In the genomic region with DNA sequence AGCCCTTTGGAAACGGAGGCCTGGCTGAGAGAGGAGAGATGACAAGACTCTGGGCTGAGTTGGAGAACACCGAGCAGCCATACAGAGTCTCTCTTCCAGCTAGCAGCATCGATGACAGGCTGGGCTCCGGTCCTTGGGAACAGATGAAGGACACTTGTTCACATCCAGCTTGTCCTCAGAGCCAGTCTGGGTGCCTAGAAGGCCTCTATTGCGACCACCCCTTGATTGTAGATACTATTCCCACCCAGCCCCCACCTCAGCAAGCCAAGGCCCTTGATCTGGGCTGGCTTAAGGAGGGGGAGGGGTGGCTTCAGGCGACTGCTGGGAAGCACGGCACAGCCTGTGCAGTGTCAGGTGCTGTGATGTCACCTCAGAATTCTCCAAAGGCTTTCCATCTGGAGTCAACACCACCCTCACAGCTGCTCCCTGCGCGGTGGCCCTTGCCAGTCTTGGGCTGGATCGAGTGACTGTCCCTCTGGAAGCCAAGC, we compare ENCODE assay signal across 9 mouse cellular contexts. TPM values are rescaled to one million over a fixed set of nuclear protein-coding genes. Genes with fewer than 3 reads are reported as not detected.
DNase-seq lines count a peak whose midpoint lies in the region; ATAC-seq and TF ChIP-seq lines count a peak whose summit lies in the region.
"Had no signal": no experiment of that assay in that cellular context is flagged by ENCODE, and none has a peak within 500 bp of the region (broad histone marks: within the 10 kb centered on the region; RNA-seq: fewer than 3 reads in every experiment).

No protein-coding gene starts in this region.

- peaks cover 83% of the 10 kb centered on the region for H3K4me1 ChIP-seq in megakaryocyte, embryonic 14.5 days

- no peak for TF ChIP-seq POLR2A in myocyte (IDR thresholded peaks at IDR 0.05; ENCODE audit: insufficient read length, low read depth)

- H3K79me2 ChIP-seq in myocyte (ENCODE audit: control insufficient read depth, insufficient read depth) = no peaks in the 10 kb centered on the region

- no peaks in the 10 kb centered on the region for H3K9me3 ChIP-seq in megakaryocyte, embryonic 14.5 days

- intact Hi-C loops in gastrocnemius, adult 2 months (cut with DNase I) = loop anchor here (5.0 kb wide), 1 partner anchor 37 kb away; no protein-coding TSS in a partner anchor
- intact Hi-C loops in heart, postnatal 14 days (cut with DNase I) = no loop called here

- peaks cover 75% of the 10 kb centered on the region for H3K36me3 ChIP-seq in megakaryocyte, embryonic 14.5 days (replicated peaks; ENCODE audit: low read length)
- no peaks in the 10 kb centered on the region for H3K36me3 ChIP-seq in myocyte (ENCODE audit: control insufficient read depth, insufficient read depth)

- H3K4me2 ChIP-seq in myocyte (ENCODE audit: low read depth) = peak overlapping the region; percentile 10

- H3K27ac ChIP-seq in gastrocnemius, adult 2 months = peak overlapping the region; percentile 95

- peak overlapping the region; percentile 80 for H3K4me3 ChIP-seq in megakaryocyte, embryonic 14.5 days (replicated peaks)
- peak overlapping the region; percentile 13; the same call in 1 of the 2 replicates for H3K4me3 ChIP-seq in gastrocnemius, adult 2 months
- no peak overlapping the region for H3K4me3 ChIP-seq in myocyte

- TF ChIP-seq CTCF in gastrocnemius, adult 2 months (IDR thresholded peaks at IDR 0.05) = no peak

- H3ac ChIP-seq in myocyte (ENCODE audit: control insufficient read depth, insufficient read length) = no peak overlapping the region

- ATAC-seq in megakaryocyte, adult 5-6 weeks (ENCODE audit: poor library complexity, severe bottlenecking) = no peak

- peak; percentile 85 for DNase-seq in gastrocnemius, adult 2 months
- peak; percentile 48 to 60 for DNase-seq in heart, postnatal 14 days
- DNase-seq in embryo, embryonic 9.5 days (ENCODE audit: extremely low spot score) = no peak
- DNase-seq in right cerebral cortex, postnatal 36 days (ENCODE audit: low spot score in 2 of 2) = no peak

- H3K27me3 ChIP-seq in megakaryocyte, embryonic 14.5 days (replicated peaks) = no peaks in the 10 kb centered on the region
- H3K27me3 ChIP-seq in myocyte (ENCODE audit: control insufficient read depth, insufficient read depth, insufficient read length) = no peaks in the 10 kb centered on the region

TF ChIP-seq in myocyte, 11 proteins besides CTCF, POLR2A, EP300 and RAD21:
- TF ChIP-seq CEBPB (IDR thresholded peaks at IDR 0.05; ENCODE audit: insufficient read depth, poor library complexity, severe bottlenecking) (no peak), TCF12 (IDR thresholded peaks at IDR 0.05; ENCODE audit: insufficient read depth, poor library complexity, severe bottlenecking) (no peak), MYOG (IDR thresholded peaks at IDR 0.05; ENCODE audit: control insufficient read depth in 1 of 3, insufficient read depth in 1 of 3, insufficient read length in 2 of 3, low read depth in 2 of 3) (peak; percentile 44 to 89 (median 75)), MYOD1 (IDR thresholded peaks at IDR 0.05; ENCODE audit: control insufficient read depth in 1 of 3, insufficient read length in 2 of 3, low read depth in 2 of 3) (peak in 2 of 3 experiments; percentile 48 to 74)

RNA-seq across cellular contexts. Expression of a gene that starts 19.3 kb away (rescaled TPM):
- 51.0 and 108 TPM in 2 replicates for polyA plus RNA-seq in megakaryocyte, embryonic 14.5 days (2012; ENCODE audit: insufficient read depth, low replicate concordance)
- 0.22 TPM in 1 of 2 replicates, not detected in the other for total RNA-seq in megakaryocyte, adult 5-6 weeks (2015)
- total RNA-seq in megakaryocyte, adult 5-6 weeks (2017) = 0.51 TPM in 1 of 2 replicates, not detected in the other
- 1 to 10 TPM; 3.3 to 9.2 TPM for total RNA-seq in gastrocnemius, adult 2 months (2021)
- total RNA-seq in heart, postnatal 14 days (2021) = 10 to 100 TPM; 10.1 to 11.3 TPM
- polyA plus RNA-seq in myocyte (2012; fragmentation: generic; extraction: Trizol) = 2.1 TPM
- total RNA-seq: MEL had no signal

RNA-seq across cellular contexts. Expression of a gene that starts 49.8 kb away (rescaled TPM):
- 2.7 and 3.5 TPM in 2 replicates for polyA plus RNA-seq in megakaryocyte, embryonic 14.5 days (2012; ENCODE audit: insufficient read depth, low replicate concordance)
- total RNA-seq in megakaryocyte, adult 5-6 weeks (2015) = 0.60 TPM in 1 of 2 replicates, not detected in the other
- total RNA-seq in megakaryocyte, adult 5-6 weeks (2017) = not detected in 2 replicates
- total RNA-seq in gastrocnemius, adult 2 months (2021) = not detected
- under 1 TPM in 1 of 2 experiments, not detected in 1; 0.81 TPM for total RNA-seq in heart, postnatal 14 days (2021)
- not detected for polyA plus RNA-seq in myocyte (2012; fragmentation: generic; extraction: Trizol)
- total RNA-seq: layer of hippocampus, postnatal 10 days; MEL had no signal

Comparison
In these comparisons a context has a peak if more than half of its experiments do, and no peak if none do; other contexts are left out.
1. DNase-seq: peak in gastrocnemius, adult 2 months (single experiment) and heart, postnatal 14 days (2 of 2); none in embryo, embryonic 9.5 days (single experiment) and right cerebral cortex, postnatal 36 days (0 of 2).